Mouse (Mus musculus) CH12.LX (cell line): ENCODE data around the gene Lrfn1. TPM values are rescaled to one million over a fixed set of nuclear protein-coding genes. Genes with fewer than 3 reads are reported as not detected.

Source experiments
- DNase-seq: peaks from one replicate; pipeline ENCODE4 v3.0.0-alpha.2; 2013; ENCODE audit errors: extremely low read depth
- H3K27ac ChIP-seq: 2 replicates; pipeline ENCODE4 v1.5.1; 2012; ENCODE audit warnings: low read depth, mild to moderate bottlenecking, control low read depth, moderate library complexity; ENCODE audit not compliant: insufficient read depth
- H3K27me3 ChIP-seq: replicated peaks from 2 replicates; pipeline ENCODE3; 2012; ENCODE audit warnings: inconsistent platforms
- H3K36me3 ChIP-seq, 2 experiments: replicated peaks in 1 of 2; 2 replicates each; pipeline versions ENCODE3 to v1.6.1; 2012; ENCODE audit warnings: inconsistent platforms in 1 of 2, low read length in 1 of 2, mild to moderate bottlenecking in 1 of 2, mixed read lengths in 1 of 2, moderate library complexity in 1 of 2; ENCODE audit not compliant: control insufficient read depth in 1 of 2, insufficient read depth in 1 of 2
- H3K4me1 ChIP-seq, 2 experiments: 2 replicates each; pipeline ENCODE4 v1.6.1; 2012; ENCODE audit warnings: inconsistent platforms in 1 of 2, moderate library complexity in 1 of 2; ENCODE audit not compliant: insufficient read depth in 2 of 2, control insufficient read depth in 1 of 2
- H3K4me2 ChIP-seq: 2 replicates; pipeline ENCODE4 v1.6.1; 2012; ENCODE audit warnings: low read depth, mild to moderate bottlenecking, control low read depth; ENCODE audit not compliant: poor library complexity, insufficient read depth, severe bottlenecking
- H3K4me3 ChIP-seq, 3 experiments: fragments of 150-350 bp in 1 of 3; sonication (generic) in 1 of 3; replicated peaks in 1 of 3; 2 replicates each; pipeline versions ENCODE3 to v1.5.1; 2011 to 2012; ENCODE audit warnings: low read depth in 2 of 3, low read length in 2 of 3, mild to moderate bottlenecking in 2 of 3, moderate library complexity in 2 of 3, control low read depth in 1 of 3, improper control_type of control experiment in 1 of 3, inconsistent platforms in 1 of 3, mixed read lengths in 1 of 3; ENCODE audit not compliant: poor library complexity in 1 of 3
- H3K79me2 ChIP-seq: replicated peaks from 2 replicates; pipeline ENCODE4 v1.6.1; 2012; ENCODE audit warnings: mild to moderate bottlenecking, moderate library complexity; ENCODE audit not compliant: control insufficient read depth, poor library complexity, insufficient read depth, severe bottlenecking; ENCODE audit errors: extremely low read depth
- H3K9ac ChIP-seq: 2 replicates; pipeline ENCODE4 v1.6.1; 2012; ENCODE audit warnings: low read depth, mild to moderate bottlenecking, control low read depth, moderate library complexity; ENCODE audit not compliant: insufficient read depth
- H3K9me3 ChIP-seq: replicated peaks from 2 replicates; pipeline ENCODE3; 2012; ENCODE audit warnings: low read length, inconsistent platforms, mixed read lengths
- BHLHE40 ChIP-seq: IDR thresholded peaks from 2 replicates; pipeline ENCODE4 v1.6.1; 2011; ENCODE audit warnings: mild to moderate bottlenecking, low read depth, low read length, improper control_type of control experiment
- CHD1 ChIP-seq: IDR thresholded peaks from 2 replicates; pipeline ENCODE4 v1.6.1; 2012; ENCODE audit warnings: low read depth, low read length, improper control_type of control experiment, inconsistent platforms
- CTCF ChIP-seq, 2 experiments: IDR thresholded peaks in 1 of 2; conservative IDR thresholded peaks in 1 of 2; 2 replicates each; pipeline ENCODE4 v1.5.1; 2011 to 2012; ENCODE audit warnings: low read depth in 2 of 2, low read length in 2 of 2, improper control_type of control experiment in 1 of 2, inconsistent platforms in 1 of 2, mild to moderate bottlenecking in 1 of 2, moderate library complexity in 1 of 2
- ELF1 ChIP-seq: IDR thresholded peaks from 2 replicates; pipeline ENCODE4 v1.6.1; 2014; ENCODE audit warnings: low read depth, mild to moderate bottlenecking, inconsistent platforms, low read length, improper control_type of control experiment
- EP300 ChIP-seq: IDR thresholded peaks from 2 replicates; pipeline ENCODE4 v1.6.1; 2011; ENCODE audit warnings: low read length, improper control_type of control experiment
- ETS1 ChIP-seq: conservative IDR thresholded peaks from 2 replicates; pipeline ENCODE4 v1.6.1; 2012; ENCODE audit warnings: low read depth, mild to moderate bottlenecking, inconsistent platforms, low read length, improper control_type of control experiment, moderate library complexity
- IRF4 ChIP-seq: IDR thresholded peaks from 2 replicates; pipeline ENCODE4 v1.6.1; 2014; ENCODE audit warnings: low read depth, mild to moderate bottlenecking, inconsistent platforms, low read length, improper control_type of control experiment
- KAT2A ChIP-seq: IDR thresholded peaks from 2 replicates; pipeline ENCODE4 v1.6.1; 2012; ENCODE audit warnings: low read length, improper control_type of control experiment, inconsistent platforms; ENCODE audit not compliant: insufficient replicate concordance
- MAFK ChIP-seq: IDR thresholded peaks from 2 replicates; pipeline ENCODE4 v1.6.1; 2011; ENCODE audit warnings: low read length, improper control_type of control experiment; ENCODE audit not compliant: insufficient replicate concordance
- MAX ChIP-seq: IDR thresholded peaks from 2 replicates; pipeline ENCODE4 v1.6.1; 2011; ENCODE audit warnings: low read length, improper control_type of control experiment
- MAZ ChIP-seq: IDR thresholded peaks from 2 replicates; pipeline ENCODE4 v1.6.1; 2012; ENCODE audit warnings: low read depth, mild to moderate bottlenecking, inconsistent platforms, low read length, improper control_type of control experiment, moderate library complexity
- MXI1 ChIP-seq: IDR thresholded peaks from 2 replicates; pipeline ENCODE4 v1.6.1; 2011; ENCODE audit warnings: mild to moderate bottlenecking, low read depth, low read length, improper control_type of control experiment
- MYC ChIP-seq: IDR thresholded peaks from 2 replicates; pipeline ENCODE4 v1.6.1; 2011; ENCODE audit warnings: low read depth, mild to moderate bottlenecking, improper control_type of control experiment, low read length
- POLR2A ChIP-seq: IDR thresholded peaks from 2 replicates; pipeline ENCODE4 v1.6.1; 2011; ENCODE audit warnings: low read depth, mild to moderate bottlenecking, improper control_type of control experiment, low read length
- POLR2AphosphoS2 ChIP-seq: IDR thresholded peaks from 2 replicates; pipeline ENCODE4 v1.6.1; 2011; ENCODE audit warnings: low read depth, low read length, improper control_type of control experiment
- RAD21 ChIP-seq: IDR thresholded peaks from 2 replicates; pipeline ENCODE4 v1.6.1; 2011; ENCODE audit warnings: low read depth, mild to moderate bottlenecking, low read length, improper control_type of control experiment, moderate library complexity
- SIN3A ChIP-seq: IDR thresholded peaks from 2 replicates; pipeline ENCODE4 v1.6.1; 2012; ENCODE audit warnings: low read length, improper control_type of control experiment, inconsistent platforms
- SMC3 ChIP-seq: IDR thresholded peaks from 2 replicates; pipeline ENCODE4 v1.6.1; 2011; ENCODE audit warnings: low read depth, low read length, improper control_type of control experiment
- TCF12 ChIP-seq: IDR thresholded peaks from 2 replicates; pipeline ENCODE4 v1.6.1; 2014; ENCODE audit warnings: low read depth, mild to moderate bottlenecking, inconsistent platforms, low read length, improper control_type of control experiment
- UBTF ChIP-seq: IDR thresholded peaks from 2 replicates; pipeline ENCODE4 v1.6.1; 2012; ENCODE audit warnings: low read depth, mild to moderate bottlenecking, inconsistent platforms, low read length, improper control_type of control experiment, moderate library complexity
- ZMIZ1 ChIP-seq: IDR thresholded peaks from 2 replicates; pipeline ENCODE4 v1.6.1; 2012; ENCODE audit warnings: low read depth, mild to moderate bottlenecking, inconsistent platforms, low read length, improper control_type of control experiment
- ZNF384 ChIP-seq: IDR thresholded peaks from 2 replicates; pipeline ENCODE4 v1.6.1; 2012; ENCODE audit warnings: low read depth, low read length, improper control_type of control experiment, inconsistent platforms
- dilution Hi-C: fragments of 300-500 bp; cut with MboI; formaldehyde crosslinking; loops from 2 replicates; pipeline ENCODE4 v1.14.3; 2020; ENCODE audit warnings: low sequenced_read_pairs; ENCODE audit not compliant: extremely low pct_unique_long_range_greater_than_20kb, extremely low pct_ligation_motif_present
- in situ Hi-C: fragments of 300-500 bp; cut with MboI; formaldehyde crosslinking; loops from 3 replicates; pipeline ENCODE4 v1.14.3; 2019; ENCODE audit warnings: low sequenced_read_pairs, low pct_ligation_motif_present, low pct_unique_long_range_greater_than_20kb, mixed read lengths
- polyA plus RNA-seq: library from polyadenylated mRNA; unstranded; fragments of >175 nt; gene quantifications from 2 replicates; pipeline ENCODE4 v1.2.1, GENCODE M21; 2012; ENCODE audit warnings: low read depth; ENCODE audit not compliant: insufficient read length
- total RNA-seq, 2 experiments: library from RNA; depleted of rRNA; stranded (reverse); fragments of 300-350 nt in 1 of 2; fragments of >200 nt in 1 of 2; gene quantifications; 2 replicates each; pipeline ENCODE4 v1.2.3; 2012 to 2014

Lrfn1 gene
- total and polyA plus RNA-seq, 3 experiments = 0.67 to 2.7 (median 0.99) TPM

DNA sequence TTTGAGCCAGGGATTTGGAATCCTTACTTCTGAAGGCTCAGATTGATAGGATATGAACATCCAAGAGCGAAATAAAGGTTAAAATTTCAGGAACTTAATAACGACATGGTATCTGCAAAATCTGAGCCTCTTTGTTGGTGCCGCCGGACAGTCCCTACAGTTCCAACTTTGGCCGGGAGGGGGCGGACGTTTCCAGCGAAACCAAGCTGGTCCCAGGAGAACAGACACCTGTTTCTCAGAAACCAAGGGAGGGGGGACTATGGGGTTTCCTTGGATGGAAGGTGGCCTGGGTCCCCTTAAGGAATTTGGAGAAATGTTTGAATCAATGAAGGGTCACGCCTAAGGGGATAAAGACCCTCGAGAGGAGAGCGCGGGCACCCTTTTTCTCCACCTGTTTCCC lies 5.3 kb upstream of the Lrfn1 start:
- in situ Hi-C loops = no loop called here
- dilution Hi-C loops = no loop called here
- DNase-seq = peak; percentile 51
- Histone ChIP-seq H3K4me3 (no peak overlapping the region), H3K79me2 (no peaks in the 10 kb centered on the region), H3K4me1 (peaks cover 16 to 52% of the 10 kb centered on the region in 2 experiments), H3K9ac (no peak overlapping the region), H3K27ac (no peak overlapping the region)
- TF ChIP-seq KAT2A (0 out of 2 replicates have a peak, but pooled peaks have one; percentile 24), RAD21 (peak; percentile 67), TCF12 (peak; percentile 80; the same call in 1 of the 2 replicates), CTCF (conservative IDR thresholded peaks at IDR 0.05 in 1 of 2, IDR thresholded peaks at IDR 0.05 in 1 of 2; ENCODE audit: low read depth in 2 of 2, low read length in 2 of 2) (peak; percentile 42 to 81), POLR2AphosphoS2 (no peak), CHD1 (no peak), SMC3 (peak; percentile 67), IRF4 (peak; percentile 83; the same call in 1 of the 2 replicates), ETS1 (peak; percentile 37), MAZ (peak; percentile 69)
- TF ChIP-seq, all 38 proteins: peak for 8
- Histone ChIP-seq H3K36me3 (peaks cover 0 to 16% of the 10 kb centered on the region in 2 experiments), H3K27me3 (peaks cover 14% of the 10 kb centered on the region), H3K9me3 (no peaks in the 10 kb centered on the region), H3K4me2 (no peak overlapping the region)

DNA sequence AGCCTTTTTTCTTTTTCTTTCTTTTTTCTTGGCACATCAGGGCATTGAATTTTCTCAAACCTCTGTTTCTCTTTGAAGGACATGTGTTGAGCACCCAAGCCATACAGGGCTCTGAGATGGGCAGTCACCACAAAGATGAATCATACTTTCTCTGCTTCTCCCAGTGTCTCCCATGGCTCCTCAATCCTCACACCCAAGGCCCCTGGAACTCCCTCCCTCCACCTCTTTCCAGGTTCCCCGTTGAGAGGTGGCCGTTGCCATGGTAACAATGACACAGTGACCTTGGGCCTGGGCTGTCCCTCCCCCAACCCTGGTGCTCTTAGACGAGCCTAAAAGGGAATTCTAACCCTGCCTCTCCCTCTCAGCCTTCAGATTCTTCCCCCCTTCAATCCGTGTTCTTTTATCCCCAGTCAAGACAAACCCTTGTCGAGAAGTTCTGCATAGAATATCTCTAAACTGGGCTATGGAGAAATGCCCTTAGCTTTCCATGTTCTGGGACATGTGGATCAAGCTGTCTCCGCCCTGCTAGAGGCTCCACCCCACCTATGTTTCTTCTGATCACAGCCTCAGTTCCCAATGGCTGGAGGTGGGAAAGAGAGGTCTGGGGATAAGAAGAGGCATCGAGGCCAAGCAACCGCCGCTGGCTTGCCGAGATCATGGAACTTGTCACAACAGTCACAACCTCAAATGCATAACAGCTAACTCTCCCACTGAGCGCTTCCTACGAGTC lies 4.5 kb upstream of the Lrfn1 start:
- H3K36me3 ChIP-seq = peaks cover 0 to 16% of the 10 kb centered on the region in 2 experiments
- H3K9me3 ChIP-seq = no peaks in the 10 kb centered on the region
- H3K79me2 ChIP-seq = no peaks in the 10 kb centered on the region
- in situ Hi-C loops (no loop called here), dilution Hi-C loops (no loop called here)
- peaks cover 8 to 44% of the 10 kb centered on the region in 2 experiments for H3K4me1 ChIP-seq
- no peak for DNase-seq
- no peak for TF ChIP-seq BHLHE40
- no peak for TF ChIP-seq MAFK
- TF ChIP-seq RAD21 = no peak
- TF ChIP-seq ZMIZ1 = no peak
- no peak for TF ChIP-seq MYC
- no peak for TF ChIP-seq MXI1
- TF ChIP-seq MAZ = no peak
- TF ChIP-seq POLR2AphosphoS2 = no peak
- no peak for TF ChIP-seq POLR2A
- TF ChIP-seq CHD1 = no peak
- TF ChIP-seq IRF4 = no peak
- no peak for TF ChIP-seq ELF1
- no peak for TF ChIP-seq SMC3
- no peak for TF ChIP-seq SIN3A
- TF ChIP-seq EP300 = no peak
- TF ChIP-seq MAX = no peak
- no peak for TF ChIP-seq UBTF
- no peak for TF ChIP-seq ZNF384
- TF ChIP-seq CTCF (conservative IDR thresholded peaks at IDR 0.05 in 1 of 2, IDR thresholded peaks at IDR 0.05 in 1 of 2; ENCODE audit: low read depth in 2 of 2, low read length in 2 of 2) = no peak
- H3K9ac ChIP-seq = no peak overlapping the region
- no peak overlapping the region for H3K4me2 ChIP-seq
- no peak overlapping the region for H3K27ac ChIP-seq
- no peak overlapping the region for H3K4me3 ChIP-seq
- H3K27me3 ChIP-seq = peaks cover 17% of the 10 kb centered on the region
